Mouse (Mus musculus) hematopoietic stem cell, adult 5-6 weeks (primary cell): ENCODE data around the gene Zbtb9. TPM values are rescaled to one million over a fixed set of nuclear protein-coding genes. Genes with fewer than 3 reads are reported as not detected.
"Not testable (repeated sequence)": the region's sequence is repeated elsewhere in the genome, so short reads cannot be mapped to it uniquely, and the experiment has no call there.

Experiments
- ATAC-seq, 2 experiments: fragments of 125-278 bp in 1 of 2; replicated peaks in 1 of 2; 2 replicates each; pipeline ENCODE4 v1.8.0; 2016 to 2017; ENCODE audit warnings: inconsistent platforms in 2 of 2, mild to moderate bottlenecking in 2 of 2, moderate number of reproducible peaks in 2 of 2, low read depth in 1 of 2, moderate TSS enrichment in 1 of 2; ENCODE audit not compliant: low FRiP score in 2 of 2, poor library complexity in 2 of 2, severe bottlenecking in 2 of 2, insufficient read depth in 1 of 2, low TSS enrichment in 1 of 2
- total RNA-seq: library from RNA; stranded (forward); fragments of 172-1452, 232-1000 nt; gene quantifications from 2 replicates; pipeline ENCODE4 v1.2.3, GENCODE M21; 2017

Gene Zbtb9
- total RNA-seq, 1 experiment from 2014 or later, result 27.8 TPM

DNA sequence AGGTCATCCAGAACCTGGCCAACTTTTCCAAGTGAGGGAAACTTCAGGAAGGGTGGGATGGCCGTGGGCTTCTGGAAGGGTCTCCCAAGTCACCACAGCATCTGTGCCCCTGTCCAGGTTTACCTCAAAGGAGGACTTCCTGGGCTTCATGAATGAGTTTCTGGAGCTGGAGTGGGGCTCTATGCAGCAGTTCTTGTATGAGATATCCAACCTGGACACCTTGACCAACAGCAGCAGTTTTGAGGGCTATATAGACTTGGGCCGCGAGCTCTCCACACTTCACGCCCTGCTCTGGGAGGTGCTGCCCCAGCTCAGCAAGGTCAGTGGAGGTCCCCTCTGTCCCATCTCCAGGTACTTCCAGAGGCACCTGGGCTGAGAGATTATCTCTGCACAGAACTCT lies 13.2 kb upstream of the Zbtb9 start:
- no peak for ATAC-seq

DNA sequence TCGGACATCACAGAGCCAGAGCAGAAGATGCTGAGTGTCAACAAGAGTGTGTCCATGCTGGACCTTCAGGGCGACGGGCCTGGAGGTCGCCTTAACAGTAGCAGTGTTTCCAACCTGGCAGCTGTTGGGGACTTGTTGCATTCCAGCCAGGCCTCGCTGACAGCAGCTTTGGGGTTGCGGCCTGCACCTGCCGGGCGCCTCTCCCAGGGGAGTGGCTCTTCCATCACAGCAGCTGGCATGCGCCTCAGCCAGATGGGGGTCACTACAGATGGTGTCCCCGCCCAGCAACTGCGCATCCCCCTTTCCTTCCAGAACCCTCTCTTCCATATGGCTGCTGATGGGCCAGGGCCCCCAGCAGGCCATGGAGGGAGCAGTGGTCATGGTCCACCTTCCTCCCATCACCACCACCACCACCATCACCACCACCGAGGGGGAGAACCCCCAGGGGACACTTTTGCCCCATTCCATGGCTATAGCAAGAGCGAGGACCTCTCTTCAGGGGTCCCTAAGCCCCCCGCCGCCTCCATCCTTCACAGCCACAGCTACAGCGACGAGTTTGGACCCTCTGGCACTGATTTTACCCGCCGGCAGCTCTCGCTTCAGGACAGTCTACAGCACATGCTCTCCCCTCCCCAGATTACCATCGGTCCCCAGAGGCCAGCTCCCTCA lies 11.3 kb upstream of the Zbtb9 start:
- no peak for ATAC-seq

DNA sequence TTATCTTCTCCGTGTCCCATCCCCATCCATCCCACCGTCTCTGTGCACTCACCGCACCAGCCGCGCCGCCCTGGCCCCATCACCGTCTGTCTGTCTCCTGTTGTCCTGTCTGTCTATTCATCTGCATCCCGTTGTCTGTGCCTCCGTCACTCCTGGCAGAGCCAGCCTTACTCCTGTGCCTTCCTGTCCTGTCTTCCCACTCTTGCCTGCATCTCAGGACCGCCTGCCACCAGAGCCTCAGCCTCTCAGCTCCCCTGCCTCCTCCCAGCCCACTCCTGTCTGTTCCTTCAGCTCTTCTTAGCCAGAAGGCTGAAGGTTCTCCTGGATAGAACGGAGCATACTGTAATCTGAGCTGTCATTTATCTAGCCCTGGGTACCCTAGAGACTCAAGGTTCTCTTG lies 6.0 kb upstream of the Zbtb9 start:
- ATAC-seq, result no peak

DNA sequence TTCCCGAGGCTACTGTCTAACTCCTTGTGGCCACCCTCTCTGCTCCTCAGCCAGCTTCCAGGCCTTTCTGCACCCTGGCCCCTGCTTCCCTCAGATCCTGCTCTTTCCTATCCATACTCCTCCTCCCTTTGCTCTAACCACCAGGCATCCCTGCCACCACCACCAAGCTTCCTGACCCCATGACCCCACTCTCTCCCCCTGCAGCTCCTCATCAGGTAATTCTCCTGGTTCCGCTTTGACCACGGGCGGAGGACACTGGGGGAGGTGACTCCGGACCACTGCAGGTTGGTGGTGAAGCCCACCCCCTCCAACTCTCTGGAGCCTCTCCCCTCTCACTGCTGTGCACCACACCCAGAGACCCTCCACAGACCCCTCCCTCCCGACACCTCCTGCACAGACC lies 5.5 kb upstream of the Zbtb9 start:
- no peak for ATAC-seq

DNA sequence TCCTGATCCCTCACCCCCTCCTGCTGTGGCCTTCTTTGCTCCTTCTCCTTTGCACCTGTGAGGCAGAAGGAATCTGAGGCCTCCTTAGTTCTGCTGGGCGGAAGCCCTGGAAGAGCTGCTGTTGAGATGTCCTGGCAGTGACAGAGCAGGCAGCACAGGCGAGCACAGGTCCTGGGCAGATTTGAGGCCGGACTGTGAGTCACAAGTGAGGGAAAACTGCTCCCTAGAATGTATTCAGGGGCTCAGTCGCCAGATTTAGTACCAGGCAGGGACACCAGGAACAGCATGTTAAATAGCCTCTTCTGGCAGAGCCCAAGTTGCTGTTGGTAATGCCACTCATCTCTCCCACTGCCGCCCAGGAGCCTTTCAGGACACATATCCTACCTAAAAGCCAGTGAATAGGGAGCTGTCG lies 4.8 kb upstream of the Zbtb9 start:
- ATAC-seq, result no peak

DNA sequence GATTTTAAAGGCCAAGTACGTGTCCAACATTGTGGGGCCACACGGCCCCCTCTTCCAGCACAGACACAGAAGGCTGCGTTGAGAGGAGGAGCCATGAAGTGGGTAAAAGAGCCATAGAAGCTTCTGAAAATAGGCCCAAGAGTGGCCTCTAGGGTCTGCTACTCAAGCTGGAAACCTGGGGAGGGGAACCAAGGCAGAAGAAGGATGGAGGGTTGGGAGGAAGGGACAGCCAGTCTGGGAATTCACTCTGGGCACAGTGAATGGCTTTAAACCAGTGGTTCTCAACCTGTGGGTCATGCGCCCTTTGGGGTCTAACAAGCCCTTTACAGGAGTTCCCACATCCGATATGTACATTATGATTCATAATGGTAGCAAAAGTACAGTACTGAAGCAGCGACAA lies 3.7 kb upstream of the Zbtb9 start:
- no peak for ATAC-seq

DNA sequence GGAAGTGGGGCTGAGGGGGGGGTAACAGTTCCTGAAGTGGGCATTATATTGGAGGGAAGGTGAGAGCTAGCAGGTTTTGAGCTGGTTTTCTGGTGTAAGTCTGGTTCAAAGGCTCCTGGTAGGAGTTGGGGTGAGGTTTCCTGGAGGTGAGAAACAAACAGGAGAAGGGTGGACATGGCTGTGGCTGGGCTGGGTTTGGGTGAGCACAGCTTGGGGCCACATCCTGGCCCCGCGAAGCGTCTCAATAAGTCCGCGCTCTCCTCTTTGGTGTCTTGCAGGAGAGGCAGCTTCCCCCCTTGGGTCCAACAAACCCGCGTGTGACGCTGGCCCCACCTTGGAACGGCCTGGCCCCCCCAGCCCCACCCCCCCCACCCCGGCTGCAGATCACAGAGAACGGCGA lies 2.7 kb upstream of the Zbtb9 start:
- ATAC-seq, result no peak

DNA sequence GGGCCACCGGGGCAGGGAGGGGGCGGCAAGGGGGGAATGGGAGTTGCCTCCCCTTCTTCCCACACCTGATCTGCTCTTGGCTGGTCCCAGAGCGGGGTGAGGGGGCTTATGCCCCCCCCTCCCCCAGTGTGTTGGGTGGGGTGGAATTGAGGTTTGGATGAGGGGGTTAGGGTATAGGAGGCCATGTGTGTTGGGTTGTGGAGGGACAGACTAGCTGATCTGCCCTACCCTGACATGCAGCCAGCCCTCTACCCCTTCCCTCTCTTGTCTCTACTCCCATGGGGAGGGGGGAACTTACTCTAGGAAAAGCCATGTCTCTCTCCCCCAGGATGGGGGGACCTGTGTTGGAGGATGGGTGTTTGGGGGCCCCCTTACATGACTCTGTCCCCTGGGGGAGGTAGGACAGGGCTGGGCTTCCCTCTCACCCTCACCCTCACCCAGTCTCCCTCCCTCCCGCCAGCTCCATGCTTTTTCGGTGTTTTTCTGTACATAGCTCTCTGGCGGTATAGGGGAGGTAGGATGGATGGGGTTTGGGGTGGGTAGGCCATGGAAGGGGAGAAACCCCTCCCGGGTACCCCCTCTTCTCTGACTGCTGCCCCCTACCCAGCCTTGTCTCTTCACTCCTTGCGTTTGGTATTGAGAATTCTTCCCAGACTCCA lies 1.6 kb upstream of the Zbtb9 start:
- no peak for ATAC-seq

DNA sequence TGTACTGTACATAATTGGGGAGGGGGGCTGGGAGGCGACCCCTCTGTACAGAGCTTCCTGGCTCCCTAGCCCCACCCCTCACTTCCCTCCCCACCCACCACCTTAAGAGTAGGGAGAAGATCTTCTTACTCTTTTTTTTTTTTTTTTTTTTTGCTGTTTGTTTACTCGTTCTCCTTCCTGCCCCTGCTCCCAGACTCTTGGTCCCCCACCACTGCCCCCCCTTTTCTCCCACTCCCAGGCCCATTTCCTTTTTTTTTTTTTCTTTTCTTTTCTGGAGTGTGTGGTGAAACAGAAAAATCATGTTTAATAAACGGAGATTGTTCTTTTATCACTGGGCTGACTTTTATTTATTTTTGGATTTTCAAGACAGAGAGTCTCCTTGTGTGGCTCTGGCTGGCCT lies 860 bp upstream of the Zbtb9 start:
- ATAC-seq, result no peak

DNA sequence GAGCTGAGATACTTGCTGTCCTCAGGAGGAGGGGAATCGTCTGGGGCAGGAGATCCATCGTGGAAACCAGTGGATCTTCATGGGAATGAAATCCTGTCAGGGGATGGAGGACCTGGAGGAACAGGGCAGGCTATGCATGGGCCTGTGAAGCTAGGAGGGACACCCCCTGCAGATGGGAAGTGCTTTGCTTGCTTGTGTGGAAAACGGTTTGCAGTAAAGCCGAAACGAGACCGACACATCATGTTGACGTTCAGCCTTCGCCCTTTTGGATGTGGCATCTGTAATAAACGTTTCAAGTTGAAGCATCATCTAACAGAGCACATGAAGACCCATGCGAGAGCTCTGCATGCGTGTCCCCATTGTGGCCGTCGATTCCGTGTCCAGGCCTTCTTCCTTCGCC lies 1.6 kb downstream of the Zbtb9 start:
- ATAC-seq, result no peak

DNA sequence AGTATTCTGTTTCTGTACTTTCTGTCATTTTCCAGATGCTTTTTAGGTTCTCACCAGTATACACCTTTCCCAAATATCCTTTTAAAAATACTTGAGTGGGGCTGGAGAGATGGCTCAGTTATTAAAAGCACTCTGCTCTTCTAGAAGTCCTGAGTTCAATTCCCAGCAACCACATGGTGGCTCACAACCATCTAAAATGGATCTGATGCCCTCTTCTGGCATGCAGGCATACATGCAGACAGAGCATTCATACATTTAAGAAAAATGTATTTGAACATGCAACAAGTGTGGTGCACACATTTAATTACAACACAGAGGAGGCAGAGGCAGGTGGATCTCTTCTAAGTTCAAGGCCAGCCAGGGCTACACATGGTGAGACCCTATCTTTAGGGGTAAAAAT lies 2.4 kb downstream of the Zbtb9 start:
- no peak for ATAC-seq

DNA sequence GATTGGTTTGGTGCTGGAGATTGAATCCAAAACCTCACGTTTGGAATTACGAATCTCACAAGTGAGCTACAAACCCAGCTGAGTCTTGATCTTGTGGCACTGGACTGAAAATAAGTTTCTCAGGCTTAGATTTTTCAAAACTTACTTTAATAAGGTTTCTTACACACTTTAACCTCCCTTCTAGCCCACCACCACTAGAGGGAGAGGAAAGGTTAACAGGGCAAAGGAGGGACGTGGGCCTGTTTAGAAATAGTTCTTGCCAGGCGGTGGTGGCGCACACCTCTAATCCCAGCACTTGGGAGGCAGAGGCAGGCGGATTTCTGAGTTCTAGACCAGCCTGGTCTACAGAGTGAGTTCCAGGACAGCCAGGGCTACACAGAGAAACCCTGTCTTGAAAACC lies 4.4 kb downstream of the Zbtb9 start:
- not testable (repeated sequence) for ATAC-seq

DNA sequence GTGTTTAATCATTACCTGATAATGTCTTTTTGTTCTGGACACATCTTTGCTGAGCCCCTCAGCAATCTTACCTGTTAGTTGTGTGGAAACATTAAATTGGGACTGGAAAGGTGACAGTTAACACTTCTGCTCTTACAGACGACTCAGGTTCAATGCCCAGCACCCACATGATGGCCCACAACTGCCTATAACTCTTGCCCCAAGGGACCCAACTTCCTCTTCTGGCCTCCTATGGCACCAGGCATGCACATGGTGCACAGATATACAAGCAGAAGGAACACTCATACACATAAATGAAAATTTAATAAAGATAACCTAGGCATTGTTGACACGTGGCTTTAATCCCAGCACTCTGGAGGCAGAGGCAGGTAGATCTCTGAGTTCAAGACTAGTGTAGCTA lies 6.5 kb downstream of the Zbtb9 start:
- ATAC-seq, result no peak

DNA sequence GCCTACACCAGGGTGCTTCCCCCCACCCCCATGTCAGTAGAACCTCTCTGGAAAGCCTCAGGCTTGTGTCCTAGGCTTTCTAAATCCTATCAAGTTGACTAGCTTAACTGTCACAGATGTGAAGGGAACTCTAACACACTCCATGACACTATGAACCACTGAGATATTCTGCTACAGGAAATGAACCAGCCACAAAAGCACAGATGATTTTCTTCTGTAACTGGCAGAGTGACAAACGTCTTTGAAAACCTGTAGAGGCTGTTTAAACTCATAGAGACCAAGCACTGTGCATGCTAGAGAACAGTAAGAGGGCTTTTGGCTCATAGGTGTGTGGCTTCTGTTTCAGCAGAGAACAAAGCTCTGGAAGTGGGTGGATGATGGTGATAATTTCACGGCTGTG lies 8.1 kb downstream of the Zbtb9 start:
- no peak; a peak in 1 of 4 replicates for ATAC-seq

DNA sequence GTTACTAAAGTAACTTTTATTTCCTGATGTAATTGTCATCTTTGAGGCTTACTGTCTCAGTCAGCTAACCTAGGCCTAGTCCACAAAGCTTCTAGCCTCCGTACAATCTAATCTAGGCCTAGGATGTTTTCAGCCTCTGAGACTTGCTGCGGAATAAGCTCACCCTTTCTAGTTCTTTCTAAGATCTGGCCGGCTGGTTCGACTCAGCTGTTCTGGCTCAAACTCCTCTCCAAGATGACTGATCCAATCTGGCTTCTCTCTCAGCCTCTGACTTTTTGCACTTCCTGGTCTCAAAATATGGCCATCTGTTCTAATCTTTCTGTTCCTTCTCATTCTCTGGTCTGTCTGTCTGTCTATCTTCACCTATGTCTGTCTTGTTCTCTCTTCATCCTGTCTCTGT lies 10.4 kb downstream of the Zbtb9 start:
- no peak for ATAC-seq

DNA sequence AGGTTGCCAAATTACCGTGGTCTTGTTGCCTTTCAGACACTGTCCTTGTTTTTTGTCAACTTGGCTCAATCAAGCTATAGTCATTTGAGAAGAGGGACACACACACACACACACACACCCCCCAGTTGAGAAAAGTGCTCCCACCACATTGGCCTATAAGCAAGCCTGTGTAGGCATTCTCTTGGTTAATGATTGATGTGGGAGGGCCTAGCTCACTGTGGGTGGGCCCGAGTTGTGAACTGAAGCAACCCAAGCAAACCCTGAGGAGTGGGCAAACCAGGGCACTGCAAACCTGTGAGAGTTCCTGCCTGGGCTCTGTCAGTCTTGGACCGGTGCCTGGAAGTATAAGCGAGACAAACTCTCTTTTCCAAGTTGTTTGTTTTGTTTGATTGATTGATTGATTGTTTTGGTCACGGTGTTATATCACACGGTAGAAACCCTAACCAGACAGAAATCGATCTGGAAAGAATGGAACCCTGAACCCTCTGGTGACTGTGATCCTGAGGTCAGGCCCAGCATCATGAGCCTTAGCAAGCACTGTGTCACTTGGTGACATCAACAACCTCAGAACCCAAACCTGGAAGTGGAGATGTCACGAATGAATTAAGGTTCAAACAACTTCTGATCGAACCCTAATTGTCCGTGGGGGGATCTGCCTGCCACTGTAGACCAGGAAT lies 12.7 kb downstream of the Zbtb9 start:
- ATAC-seq, result no peak

DNA sequence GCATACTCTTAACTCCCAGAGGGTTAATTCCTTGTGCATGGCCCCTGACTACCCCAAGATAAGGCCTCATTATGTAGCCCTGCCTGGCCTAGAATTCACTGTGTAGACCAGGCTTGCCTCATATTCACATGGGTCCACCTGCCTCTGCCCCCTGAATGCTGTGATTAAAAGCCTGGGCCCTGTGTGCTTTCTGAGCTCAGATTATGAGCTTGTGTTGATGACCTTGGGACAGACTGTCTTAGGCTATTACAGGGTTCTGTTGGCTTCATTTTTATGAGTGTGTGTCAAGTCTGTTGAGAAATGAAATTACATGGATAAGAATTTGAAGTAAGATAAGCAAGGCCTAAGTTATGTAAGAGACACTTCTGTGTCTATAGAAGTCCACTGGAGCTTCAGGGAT lies 17.6 kb downstream of the Zbtb9 start:
- no peak for ATAC-seq

DNA sequence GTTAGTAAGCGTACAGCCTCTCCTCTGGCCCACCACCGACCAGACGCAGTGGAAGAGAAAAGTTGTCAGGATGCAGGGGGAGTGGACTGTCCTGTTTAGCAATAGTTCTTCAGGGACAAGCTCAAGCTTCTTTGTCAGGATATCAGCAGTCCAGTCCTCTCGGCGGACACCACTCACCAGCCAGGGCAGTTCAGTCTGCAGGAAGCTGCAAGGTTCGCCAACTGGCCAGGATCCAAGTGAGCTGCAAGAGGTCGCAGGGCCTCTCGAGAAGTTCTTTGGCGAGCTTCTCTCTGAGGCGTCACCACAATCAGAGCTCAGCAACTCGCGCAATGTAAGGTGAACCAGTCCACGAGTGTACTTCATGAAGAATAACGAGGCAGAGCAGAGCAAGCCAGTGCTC lies 21.4 kb downstream of the Zbtb9 start:
- ATAC-seq, result no peak

DNA sequence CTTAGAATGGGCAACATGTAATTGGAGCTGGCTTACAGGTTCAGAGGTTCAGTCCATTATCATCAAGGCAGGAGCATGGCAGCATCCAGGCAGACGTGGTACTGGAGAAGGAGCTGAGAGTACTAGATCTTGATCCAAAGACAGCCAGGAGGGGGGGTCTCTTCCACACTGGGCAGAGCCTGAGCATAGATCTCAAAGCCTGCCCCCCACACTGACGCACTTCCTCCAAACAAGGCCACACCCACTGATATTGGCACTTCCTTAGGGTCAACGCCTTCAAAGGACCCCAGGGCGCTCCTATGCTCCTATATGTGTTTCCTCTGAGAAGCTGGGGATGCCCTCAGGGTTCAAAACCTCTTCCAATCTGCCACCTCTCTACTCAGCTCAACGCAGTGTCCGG lies 22.0 kb downstream of the Zbtb9 start:
- no peak for ATAC-seq
